Mouse (Mus musculus) yolk sac, embryonic 10.5 days (tissue): ENCODE measurements at regions not wholly inside any gene's neighbourhood (a gene's known extent, or its start where the extent isn't known, plus 50 kb on each side); places are given as distances from the start of the nearest gene placed in this dataset.

Source experiments
- DNase-seq: peaks from one replicate; pipeline ENCODE4 v3.0.0-alpha.2; 2017; ENCODE audit warnings: low spot score

- no peak for DNase-seq
Measured at GRCm38 (mm10) chr11:6785471-6785870, 52.0 kb downstream of the Gm11983 start.

GRCm38 (mm10) chr11:6782826-6783225 is 54.6 kb downstream of the Gm11983 start:
- DNase-seq, result no peak

- no peak for DNase-seq
Measured at GRCm38 (mm10) chr11:6779752-6780151, 57.7 kb downstream of the Gm11983 start.

- DNase-seq, result no peak
Measured at GRCm38 (mm10) chr11:6778596-6779360, 58.7 kb downstream of the Gm11983 start.

- no peak for DNase-seq
Measured at GRCm38 (mm10) chr11:6777566-6777965, 59.9 kb downstream of the Gm11983 start.

GRCm38 (mm10) chr11:6774656-6775055 is 62.8 kb downstream of the Gm11983 start:
- no peak for DNase-seq

GRCm38 (mm10) chr11:6773951-6774350 is 63.5 kb downstream of the Gm11983 start:
- peak; percentile 17 for DNase-seq

- DNase-seq, result peak; percentile 44
Measured at GRCm38 (mm10) chr11:6773364-6773763, 64.1 kb downstream of the Gm11983 start.

GRCm38 (mm10) chr11:6769437-6769765 is 68.1 kb downstream of the Gm11983 start:
- DNase-seq, result no peak

GRCm38 (mm10) chr11:6768599-6769436 is 68.6 kb downstream of the Gm11983 start:
- DNase-seq, result no peak

- no peak for DNase-seq
Measured at GRCm38 (mm10) chr11:6766725-6767124, 70.7 kb downstream of the Gm11983 start.

GRCm38 (mm10) chr11:6765333-6765957 is 72.0 kb downstream of the Gm11983 start:
- no peak for DNase-seq

GRCm38 (mm10) chr11:6764186-6764585 is 73.3 kb downstream of the Gm11983 start:
- DNase-seq, result no peak

- no peak for DNase-seq
Measured at GRCm38 (mm10) chr11:6763001-6763400, 74.5 kb downstream of the Gm11983 start.

- DNase-seq, result no peak
Measured at GRCm38 (mm10) chr11:6761876-6762628, 75.4 kb downstream of the Gm11983 start.

- DNase-seq, result no peak
Measured at GRCm38 (mm10) chr11:6759578-6759977, 77.9 kb downstream of the Gm11983 start.

GRCm38 (mm10) chr11:6739439-6739838 is 81.1 kb downstream of the Ramp3 start:
- no peak for DNase-seq

GRCm38 (mm10) chr11:6738581-6738980 is 80.3 kb downstream of the Ramp3 start:
- DNase-seq, result no peak

- DNase-seq, result no peak
Measured at GRCm38 (mm10) chr11:6738163-6738562, 79.8 kb downstream of the Ramp3 start.

GRCm38 (mm10) chr11:6734746-6735430 is 76.6 kb downstream of the Ramp3 start:
- DNase-seq, result no peak

- DNase-seq, result no peak
Measured at GRCm38 (mm10) chr11:6731505-6731904, 73.2 kb downstream of the Ramp3 start.
